Mouse (Mus musculus) megakaryocyte, adult 5-6 weeks (primary cell): ENCODE measurements around the gene Bmpr1b. TPM values are rescaled to one million over a fixed set of nuclear protein-coding genes. Genes with fewer than 3 reads are reported as not detected.
"Not testable (repeated sequence)": the region's sequence is repeated elsewhere in the genome, so short reads cannot be mapped to it uniquely, and the experiment has no call there.

ENCODE experiments used
- ATAC-seq: 2 replicates; pipeline ENCODE4 v1.8.0; 2016; ENCODE audit warnings: mild to moderate bottlenecking, inconsistent platforms; ENCODE audit not compliant: poor library complexity, severe bottlenecking
- total RNA-seq, 2 experiments: library from RNA; stranded (forward) in 1 of 2; stranded (reverse) in 1 of 2; fragments of 153-499, 151-499 nt in 1 of 2; fragments of 221-1000, 200-1000 nt in 1 of 2; gene quantifications; 2 replicates each; pipeline versions ENCODE4 v1.2.3 to v1.2.4; 2015 to 2017

Gene Bmpr1b
- total RNA-seq (2015) (not detected in 2 replicates), total RNA-seq (2017) (not detected in 2 replicates)

DNA sequence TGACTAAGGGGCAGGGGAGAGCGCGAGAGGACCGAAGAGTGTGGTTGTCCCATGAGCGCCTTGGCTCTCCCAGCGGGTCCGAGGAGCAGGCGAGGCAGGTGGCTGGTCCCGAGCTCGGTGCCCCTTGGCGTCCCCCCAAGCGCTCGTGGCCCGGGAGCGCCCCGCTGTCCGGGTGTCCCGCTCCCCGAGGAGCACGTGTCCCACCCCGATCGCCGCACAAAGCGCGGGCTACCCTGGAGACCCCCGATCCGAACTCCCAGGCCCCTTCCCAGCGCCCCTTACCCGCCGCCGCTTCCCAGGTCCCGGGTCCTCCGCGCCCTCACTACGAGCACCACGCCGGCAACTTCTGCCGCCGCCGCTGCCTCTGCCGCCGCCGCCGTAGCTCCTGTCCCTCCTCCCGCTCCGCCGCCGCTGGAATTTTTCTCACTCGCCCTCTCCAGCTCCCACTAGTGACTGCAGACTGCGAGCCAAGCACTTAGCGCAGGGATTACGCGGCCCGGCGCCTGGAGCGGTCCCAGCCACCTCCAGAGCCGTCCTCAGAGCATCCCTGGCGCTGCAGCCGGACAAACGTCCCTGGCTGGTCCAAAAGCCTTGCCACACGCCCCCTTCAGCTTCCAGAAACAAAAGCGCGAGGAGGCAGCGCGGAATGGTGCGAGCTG is at the start of gene Bmpr1b:
Gene Bmpr1b (minus strand): TSS at position 563 of the 659 bp plus-strand sequence.
- ATAC-seq, result no peak

DNA sequence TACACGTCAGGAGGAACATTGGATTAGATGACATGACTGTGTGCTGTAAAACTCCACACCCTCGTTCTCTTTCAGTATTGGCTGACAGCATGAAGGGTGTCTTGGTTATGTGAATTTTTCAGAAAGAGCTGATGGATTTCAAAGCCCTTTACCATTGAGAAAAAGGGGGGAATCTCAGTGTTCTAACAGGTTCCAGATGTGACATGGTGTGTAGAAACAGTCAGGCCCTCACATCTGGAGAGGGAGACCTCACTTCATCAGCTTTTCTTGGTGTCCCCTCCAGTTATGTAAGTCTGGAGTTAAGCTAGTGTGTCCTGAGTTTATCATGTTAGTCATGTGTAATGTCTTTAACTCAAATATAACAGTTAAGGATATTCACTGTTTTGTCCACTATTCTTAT is 43.6 kb upstream of the Bmpr1b start:
- ATAC-seq, result no peak

DNA sequence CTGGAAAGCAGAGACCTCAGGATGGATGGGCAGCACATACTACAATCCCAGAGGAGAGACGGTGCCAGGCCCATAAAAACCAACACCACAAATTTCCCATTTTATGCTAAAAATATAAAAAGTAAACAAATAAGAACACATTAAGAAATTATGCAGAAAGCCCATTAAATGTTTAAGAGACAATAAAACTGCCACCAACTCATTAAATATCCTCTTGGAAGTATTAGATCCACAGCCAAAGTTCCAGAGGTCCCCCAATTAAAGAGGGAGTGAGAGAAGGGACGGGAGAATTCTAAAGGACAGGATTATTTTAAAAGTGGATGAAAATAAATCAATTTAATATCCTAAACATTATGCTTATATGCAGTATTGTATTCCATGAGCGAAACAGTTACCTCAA is 43.0 kb upstream of the Bmpr1b start:
- ATAC-seq, result no peak

- no peak for ATAC-seq
Measured at GRCm38 (mm10) chr3:142209981-142210380, 40.8 kb upstream of the Bmpr1b start.

- ATAC-seq, result no peak
Measured at GRCm38 (mm10) chr3:142209057-142209456, 39.8 kb upstream of the Bmpr1b start.

GRCm38 (mm10) chr3:142207488-142207887 is 38.3 kb upstream of the Bmpr1b start:
- ATAC-seq, result no peak

GRCm38 (mm10) chr3:142206316-142206715 is 37.1 kb upstream of the Bmpr1b start:
- ATAC-seq, result no peak

DNA sequence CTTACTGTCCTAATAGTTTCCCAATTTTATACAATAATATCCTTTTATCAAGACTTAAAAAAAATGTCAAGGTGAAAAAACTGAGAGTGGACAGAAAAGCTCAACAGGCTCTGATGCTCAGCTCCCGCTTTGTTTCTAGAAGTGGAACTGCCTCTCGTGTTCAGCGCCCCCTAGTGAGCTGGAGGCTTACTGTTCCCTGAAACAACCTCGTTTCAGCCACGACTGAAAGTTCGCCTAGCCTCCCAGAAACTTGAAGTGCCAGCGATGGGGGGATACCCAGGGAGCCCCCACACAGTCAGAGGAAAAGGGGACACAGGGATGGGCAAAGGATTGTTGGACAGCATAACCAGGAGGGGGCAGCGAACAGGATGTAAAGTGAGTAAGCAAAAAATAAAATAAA is 26.9 kb upstream of the Bmpr1b start:
- no peak for ATAC-seq

DNA sequence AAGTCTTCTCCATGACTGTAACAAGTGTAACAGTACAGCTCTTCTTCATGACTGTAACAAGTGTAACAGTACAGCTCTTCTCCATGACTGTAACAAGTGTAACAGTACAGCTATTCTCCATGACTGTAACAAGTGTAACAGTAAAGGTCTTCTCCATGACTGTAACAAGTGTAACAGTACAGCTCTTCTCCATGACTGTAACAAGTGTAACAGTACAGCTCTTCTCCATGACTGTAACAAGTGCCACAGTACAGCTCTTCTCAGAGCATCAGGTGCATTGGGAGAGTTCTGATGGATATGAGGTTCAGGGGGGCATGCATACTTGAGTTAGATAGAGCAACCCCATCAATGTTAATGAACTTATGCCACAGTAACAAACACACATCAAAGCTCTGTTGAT is 22.4 kb upstream of the Bmpr1b start:
- not testable (repeated sequence) for ATAC-seq

GRCm38 (mm10) chr3:142186551-142186950 is 17.3 kb upstream of the Bmpr1b start:
- ATAC-seq, result no peak

GRCm38 (mm10) chr3:142173996-142174395 is 4.8 kb upstream of the Bmpr1b start:
- no peak for ATAC-seq

DNA sequence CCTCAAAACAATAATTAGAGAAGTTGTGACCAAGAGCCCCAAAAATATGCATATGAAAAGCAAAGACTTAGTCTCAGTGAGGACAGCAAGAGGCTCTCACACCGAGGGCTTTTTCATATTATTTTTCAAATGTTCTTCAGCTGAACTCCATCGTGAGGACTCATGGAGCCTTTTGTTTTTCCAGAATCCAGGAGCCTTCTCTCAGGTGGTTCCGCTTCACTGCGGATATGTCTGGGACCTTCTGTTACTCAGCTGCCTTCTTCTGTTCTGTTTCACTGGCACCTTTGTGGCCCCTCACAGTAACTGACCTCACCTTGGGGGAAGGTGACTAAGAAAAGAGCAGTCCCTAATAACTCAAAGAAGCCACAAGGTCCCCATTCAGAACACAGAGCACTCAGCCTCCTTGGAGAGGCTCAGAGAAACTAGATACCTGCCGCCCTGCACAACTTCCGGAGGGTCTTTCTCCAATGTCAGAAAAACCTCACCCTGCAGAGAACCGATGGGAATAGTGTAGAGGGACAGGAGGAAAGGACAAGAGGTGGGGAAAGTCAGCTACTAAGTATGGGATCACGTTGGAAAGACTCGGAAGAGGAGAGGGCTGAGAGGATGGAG is 868 bp downstream of the Bmpr1b start:
- ATAC-seq, result no peak

GRCm38 (mm10) chr3:142164981-142165380 is 4.2 kb downstream of the Bmpr1b start:
- no peak for ATAC-seq

DNA sequence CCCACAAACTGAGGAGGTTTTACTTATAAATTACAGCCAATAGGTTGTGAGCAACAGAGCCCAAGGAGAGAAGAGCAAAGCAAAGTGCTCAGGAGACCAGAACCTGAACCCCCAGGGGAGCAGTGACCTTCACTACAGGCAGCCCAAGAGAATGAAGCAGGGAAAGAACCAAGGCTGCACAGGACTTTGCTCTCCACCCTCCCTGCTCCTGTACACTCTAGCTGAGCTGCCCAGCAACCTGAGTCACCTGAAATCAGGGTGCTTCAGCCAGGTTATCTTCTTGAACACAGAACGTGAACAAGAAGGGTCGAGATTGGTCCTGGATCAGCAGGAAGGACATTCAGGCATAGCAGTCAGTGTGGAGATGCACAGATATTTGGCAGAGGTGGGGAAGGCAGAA is 5.3 kb downstream of the Bmpr1b start:
- ATAC-seq, result no peak

DNA sequence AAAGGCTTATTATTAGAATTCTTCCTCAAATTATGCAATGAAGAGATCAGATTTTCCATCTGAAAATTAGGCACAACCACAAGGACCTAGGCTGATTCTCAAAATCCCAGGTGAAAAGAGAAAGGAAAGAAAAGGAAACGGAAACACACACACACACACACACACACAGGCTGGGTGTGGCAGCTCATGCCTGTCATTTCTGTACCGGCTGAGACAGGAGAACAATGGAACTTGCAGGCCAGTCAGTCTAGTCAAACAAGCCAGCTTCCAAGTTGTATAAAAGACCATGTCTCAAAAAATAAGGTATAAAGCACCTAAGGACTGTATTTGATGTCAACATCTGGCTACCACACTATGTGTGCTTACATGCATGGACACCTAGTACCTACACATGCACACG is 7.8 kb downstream of the Bmpr1b start:
- no peak for ATAC-seq

- ATAC-seq, result no peak
Measured at GRCm38 (mm10) chr3:142151980-142152379, 17.2 kb downstream of the Bmpr1b start.

DNA sequence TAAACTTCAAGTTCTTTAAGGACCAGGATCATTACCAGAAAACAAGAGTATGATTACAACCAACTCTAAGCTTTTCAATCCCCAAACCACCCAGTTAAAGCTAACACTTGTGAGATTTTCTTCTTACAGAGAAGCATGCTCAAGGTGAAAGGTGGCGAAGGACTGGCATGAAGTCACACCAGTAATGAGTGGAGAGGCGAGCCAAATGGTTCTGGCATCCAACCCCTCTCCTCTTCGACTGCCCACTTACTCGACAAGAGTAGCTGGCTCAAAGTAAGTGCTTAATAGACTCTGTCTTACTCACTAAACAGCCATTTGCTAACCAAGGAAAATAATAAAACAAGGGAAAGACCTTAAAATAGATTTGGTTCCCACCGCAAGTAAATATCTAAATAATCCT is 30.4 kb downstream of the Bmpr1b start:
- ATAC-seq, result no peak

- ATAC-seq, result no peak
Measured at GRCm38 (mm10) chr3:142126379-142126778, 42.8 kb downstream of the Bmpr1b start.

DNA sequence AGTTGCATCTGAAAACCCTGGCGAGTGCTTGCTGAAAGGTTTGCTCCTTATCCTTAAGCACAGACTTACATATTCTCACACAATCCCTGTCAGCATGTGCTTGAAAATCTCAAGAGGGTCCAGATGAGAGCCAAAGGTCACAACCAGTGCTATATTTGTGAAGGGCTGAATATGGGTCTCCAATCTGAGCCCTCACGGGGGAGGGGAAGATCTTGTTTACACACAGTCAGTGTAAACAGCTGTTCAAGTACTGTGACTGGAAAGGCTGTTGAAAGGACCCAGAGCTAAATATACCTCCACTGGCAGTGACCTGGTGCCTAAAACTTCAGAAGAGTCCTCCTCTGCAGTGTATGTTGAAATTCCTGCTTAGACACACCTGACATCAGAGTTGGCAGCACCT is 43.7 kb downstream of the Bmpr1b start:
- no peak for ATAC-seq

DNA sequence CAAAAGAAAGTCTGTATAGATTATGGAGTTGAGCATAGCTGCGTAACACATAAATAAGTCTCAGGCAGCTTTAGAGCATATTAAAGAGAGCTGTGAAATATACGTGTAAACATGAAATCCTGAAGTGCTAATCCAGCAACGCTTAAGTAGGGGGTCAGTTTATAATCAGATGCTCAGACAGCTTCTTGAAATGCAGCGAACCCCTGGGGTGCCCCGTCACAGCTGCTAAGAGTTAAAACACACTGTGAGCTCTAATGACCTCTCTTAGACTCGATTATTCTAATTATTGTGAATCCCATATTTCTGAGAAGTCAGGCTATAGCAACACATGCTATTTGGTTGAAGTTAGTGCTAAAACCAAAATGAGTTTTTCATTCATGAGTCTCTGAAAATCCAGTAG is 45.0 kb downstream of the Bmpr1b start:
- ATAC-seq, result no peak

- no peak for ATAC-seq
Measured at GRCm38 (mm10) chr3:142122376-142122775, 46.8 kb downstream of the Bmpr1b start.

GRCm38 (mm10) chr3:142120795-142121194 is 48.4 kb downstream of the Bmpr1b start:
- ATAC-seq, result no peak
